Mouse (Mus musculus) intestine, embryonic 16.5 days (tissue): ENCODE data around the gene Gm28048. TPM values are rescaled to one million over a fixed set of nuclear protein-coding genes. Genes with fewer than 3 reads are reported as not detected.

ENCODE experiments used
- ATAC-seq: fragments of 200-750 bp; cut with Nextera tagmentation; 2 replicates; pipeline ENCODE4 v1.8.0; 2017; ENCODE audit warnings: moderate TSS enrichment, moderate library complexity
- H3K27ac ChIP-seq: fragments of 300-500 bp; sonication (generic); 2 replicates; pipeline ENCODE4 v1.5.1; 2014; ENCODE audit warnings: mild to moderate bottlenecking, low read length
- H3K27me3 ChIP-seq: fragments of 300-500 bp; sonication (generic); replicated peaks from 2 replicates; pipeline ENCODE4 v1.6.1; 2014; ENCODE audit warnings: low read length, control low read depth, mixed read lengths; ENCODE audit not compliant: control insufficient read depth, insufficient read depth
- H3K36me3 ChIP-seq: fragments of 300-500 bp; sonication (generic); 2 replicates; pipeline ENCODE4 v1.6.1; 2014; ENCODE audit warnings: low read length, control low read depth; ENCODE audit not compliant: control insufficient read depth, insufficient read depth
- H3K4me1 ChIP-seq: fragments of 300-500 bp; sonication (generic); 2 replicates; pipeline ENCODE4 v1.6.1; 2014; ENCODE audit warnings: low read length, control low read depth, mixed read lengths; ENCODE audit not compliant: control insufficient read depth, insufficient read depth
- H3K4me2 ChIP-seq: fragments of 300-500 bp; sonication (generic); 2 replicates; pipeline ENCODE4 v1.6.1; 2014; ENCODE audit warnings: low read depth, low read length, control low read depth
- H3K4me3 ChIP-seq: fragments of 300-500 bp; sonication (generic); 2 replicates; pipeline ENCODE4 v1.5.1; 2014; ENCODE audit warnings: mild to moderate bottlenecking, low read length
- H3K9ac ChIP-seq: fragments of 300-500 bp; sonication (generic); 2 replicates; pipeline ENCODE4 v1.6.1; 2014; ENCODE audit warnings: low read depth, low read length
- H3K9me3 ChIP-seq: fragments of 300-500 bp; sonication (generic); 2 replicates; pipeline ENCODE4 v1.6.1; 2016; ENCODE audit warnings: low read length, control low read depth; ENCODE audit not compliant: control insufficient read depth
- WGBS: fragments of 180-500 bp; shearing (Covaris S2); extraction: QIAGEN DNeasy Blood & Tissue Kit; methylation state at CpG from one replicate; pipeline ENCODE4 v1.1.7; 2014; 5-methylcytosine and 5-hydroxymethylcytosine counted together
- polyA plus RNA-seq: library from polyadenylated mRNA; unstranded; fragments of >200 nt; fragmentation: Nextera tagmentation; extraction: Ambion mirVana; gene quantifications from 2 replicates; pipeline ENCODE4 v1.2.1, GENCODE M21; 2015

Gene Gm28048
- polyA plus RNA-seq, 1 experiment from 2014 or later: 11.2 TPM

DNA sequence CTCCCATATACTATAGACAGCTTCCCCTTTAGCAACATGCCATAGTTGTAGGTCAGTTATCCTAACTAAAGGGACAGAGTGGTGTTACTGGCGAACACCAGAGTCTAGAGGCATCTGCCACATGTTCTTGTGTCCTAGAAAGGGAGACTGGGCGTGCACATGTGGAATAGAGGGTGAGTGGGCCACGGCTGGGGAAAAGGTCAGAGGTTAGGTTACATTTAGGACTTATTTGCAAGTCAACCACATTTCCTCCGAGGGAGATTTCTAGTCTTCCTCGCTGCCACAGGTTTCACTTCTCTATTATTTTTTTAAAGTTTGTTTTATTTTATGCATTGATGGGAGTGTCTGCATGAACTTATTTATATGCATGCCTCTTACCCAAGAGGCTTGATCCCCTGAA, 163.5 kb downstream of the Gm28048 start:
- Histone ChIP-seq H3K27ac (no peak overlapping the region), H3K27me3 (no peaks in the 10 kb centered on the region), H3K36me3 (no peaks in the 10 kb centered on the region), H3K4me3 (no peak overlapping the region), H3K9me3 (no peaks in the 10 kb centered on the region), H3K4me1 (no peaks in the 10 kb centered on the region; the same call in 1 of the 2 replicates), H3K4me2 (no peak overlapping the region), H3K9ac (no peak overlapping the region)
- ATAC-seq: no peak
- WGBS: 59% methylated on average over 5 of the region's 5 CpGs

GRCm38 (mm10) chr11:22815877-22816276, 166.0 kb downstream of the Gm28048 start:
- no peak overlapping the region for H3K4me3 ChIP-seq
- H3K27me3 ChIP-seq: no peaks in the 10 kb centered on the region
- no peak overlapping the region for H3K27ac ChIP-seq
- H3K4me1 ChIP-seq: no peaks in the 10 kb centered on the region; the same call in 1 of the 2 replicates
- WGBS: 86% methylated on average over 7 of the region's 7 CpGs
- H3K36me3 ChIP-seq: no peaks in the 10 kb centered on the region
- H3K4me2 ChIP-seq: no peak overlapping the region
- no peaks in the 10 kb centered on the region for H3K9me3 ChIP-seq
- no peak overlapping the region for H3K9ac ChIP-seq
- no peak for ATAC-seq

DNA sequence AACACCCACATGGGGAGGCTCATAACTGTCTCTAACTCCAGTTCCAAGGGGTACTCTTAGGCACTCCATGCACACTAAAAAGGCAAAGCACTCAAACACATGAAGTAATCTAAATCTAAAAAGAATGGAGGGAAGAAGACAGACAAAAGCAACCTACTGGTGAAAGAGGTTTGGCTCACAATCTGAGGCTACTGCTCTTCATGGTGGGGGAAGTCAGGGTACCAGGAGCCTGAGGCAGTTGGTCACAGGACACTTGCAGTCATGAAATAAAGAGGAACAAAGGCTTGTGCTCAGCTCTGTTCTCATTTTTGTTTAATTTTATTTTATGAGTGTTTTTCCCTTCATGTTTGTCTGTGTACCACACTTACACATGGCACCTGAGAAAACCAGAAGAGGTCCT, 166.7 kb downstream of the Gm28048 start:
- H3K36me3 ChIP-seq: no peaks in the 10 kb centered on the region
- H3K27ac ChIP-seq: no peak overlapping the region
- no peak overlapping the region for H3K4me3 ChIP-seq
- no peaks in the 10 kb centered on the region for H3K27me3 ChIP-seq
- no peaks in the 10 kb centered on the region for H3K9me3 ChIP-seq
- H3K9ac ChIP-seq: no peak overlapping the region
- no peak overlapping the region for H3K4me2 ChIP-seq
- ATAC-seq: no peak
- no peaks in the 10 kb centered on the region; the same call in 1 of the 2 replicates for H3K4me1 ChIP-seq

GRCm38 (mm10) chr11:22813921-22814704, 167.8 kb downstream of the Gm28048 start:
- no peak overlapping the region for H3K27ac ChIP-seq
- no peak overlapping the region for H3K4me3 ChIP-seq
- no peaks in the 10 kb centered on the region; the same call in 1 of the 2 replicates for H3K4me1 ChIP-seq
- no peak overlapping the region for H3K9ac ChIP-seq
- no peaks in the 10 kb centered on the region for H3K27me3 ChIP-seq
- no peaks in the 10 kb centered on the region for H3K9me3 ChIP-seq
- WGBS: 84% methylated on average over 5 of the region's 5 CpGs
- ATAC-seq: no peak
- no peak overlapping the region for H3K4me2 ChIP-seq
- no peaks in the 10 kb centered on the region for H3K36me3 ChIP-seq

- H3K4me2 ChIP-seq: no peak overlapping the region
- no peaks in the 10 kb centered on the region for H3K27me3 ChIP-seq
- H3K4me1 ChIP-seq: no peaks in the 10 kb centered on the region; the same call in 1 of the 2 replicates
- H3K4me3 ChIP-seq: no peak overlapping the region
- no peaks in the 10 kb centered on the region for H3K9me3 ChIP-seq
- no peak for ATAC-seq
- H3K9ac ChIP-seq: no peak overlapping the region
- H3K36me3 ChIP-seq: no peaks in the 10 kb centered on the region
- 82% methylated on average over 3 of the region's 3 CpGs for WGBS
- H3K27ac ChIP-seq: no peak overlapping the region
Measured at GRCm38 (mm10) chr11:22813427-22813826, 168.5 kb downstream of the Gm28048 start.

- Histone ChIP-seq H3K4me2 (no peak overlapping the region), H3K9ac (no peak overlapping the region), H3K27ac (no peak overlapping the region), H3K4me3 (no peak overlapping the region), H3K36me3 (no peaks in the 10 kb centered on the region), H3K27me3 (no peaks in the 10 kb centered on the region), H3K9me3 (no peaks in the 10 kb centered on the region), H3K4me1 (peaks cover 3% of the 10 kb centered on the region; the same call in 1 of the 2 replicates)
- 87% methylated on average over 3 of the region's 3 CpGs for WGBS
- ATAC-seq: no peak
Measured at GRCm38 (mm10) chr11:22811413-22811812, 170.5 kb downstream of the Gm28048 start.

GRCm38 (mm10) chr11:22809465-22810096, 172.3 kb downstream of the Gm28048 start:
- Histone ChIP-seq H3K4me1 (peaks cover 3% of the 10 kb centered on the region; the same call in 1 of the 2 replicates), H3K4me3 (no peak overlapping the region), H3K4me2 (no peak overlapping the region), H3K9ac (no peak overlapping the region), H3K27me3 (no peaks in the 10 kb centered on the region), H3K27ac (no peak overlapping the region), H3K9me3 (no peaks in the 10 kb centered on the region), H3K36me3 (no peaks in the 10 kb centered on the region)
- 68% methylated on average over 7 of the region's 7 CpGs for WGBS
- no peak for ATAC-seq

- H3K9ac ChIP-seq: no peak overlapping the region
- H3K27me3 ChIP-seq: no peaks in the 10 kb centered on the region
- no peak for ATAC-seq
- H3K4me3 ChIP-seq: no peak overlapping the region
- no peaks in the 10 kb centered on the region for H3K9me3 ChIP-seq
- H3K4me2 ChIP-seq: no peak overlapping the region
- H3K36me3 ChIP-seq: no peaks in the 10 kb centered on the region
- no peak overlapping the region for H3K27ac ChIP-seq
- 0 out of 2 replicates have a peak, but pooled peaks cover 3% of the 10 kb centered on the region for H3K4me1 ChIP-seq
Measured at GRCm38 (mm10) chr11:22808040-22808439, 173.8 kb downstream of the Gm28048 start.

DNA sequence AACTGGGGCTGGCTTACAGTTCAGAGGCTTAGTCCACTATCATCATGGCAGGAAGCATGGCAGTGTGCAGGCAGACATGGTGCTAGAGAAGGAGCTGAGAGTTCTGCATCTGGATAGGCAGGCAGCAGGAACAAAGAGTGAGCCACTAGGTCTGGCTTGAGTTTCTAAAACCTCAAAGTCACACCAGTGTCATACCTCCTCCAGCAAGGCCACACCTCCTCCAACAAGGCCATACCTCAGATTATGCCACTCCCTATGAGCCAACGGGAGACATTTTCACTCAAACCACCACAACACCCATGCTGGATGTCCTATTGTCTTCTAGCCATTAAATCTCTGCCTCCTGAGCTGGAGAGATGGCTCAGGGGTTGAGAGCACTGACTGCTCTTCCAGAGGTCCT, 176.7 kb downstream of the Gm28048 start:
- 91% methylated on average over 1 of the region's 1 CpGs for WGBS

More for the DNA sequence above, 176.7 kb downstream of the Gm28048 start:
- Histone ChIP-seq H3K4me2 (no peak overlapping the region), H3K9me3 (no peaks in the 10 kb centered on the region), H3K4me1 (peaks cover 7% of the 10 kb centered on the region), H3K36me3 (no peaks in the 10 kb centered on the region), H3K27ac (no peak overlapping the region), H3K27me3 (no peaks in the 10 kb centered on the region), H3K9ac (no peak overlapping the region), H3K4me3 (no peak overlapping the region)
- no peak for ATAC-seq
